ENCODE assay signal across 26 mouse cellular contexts in the genomic region with DNA sequence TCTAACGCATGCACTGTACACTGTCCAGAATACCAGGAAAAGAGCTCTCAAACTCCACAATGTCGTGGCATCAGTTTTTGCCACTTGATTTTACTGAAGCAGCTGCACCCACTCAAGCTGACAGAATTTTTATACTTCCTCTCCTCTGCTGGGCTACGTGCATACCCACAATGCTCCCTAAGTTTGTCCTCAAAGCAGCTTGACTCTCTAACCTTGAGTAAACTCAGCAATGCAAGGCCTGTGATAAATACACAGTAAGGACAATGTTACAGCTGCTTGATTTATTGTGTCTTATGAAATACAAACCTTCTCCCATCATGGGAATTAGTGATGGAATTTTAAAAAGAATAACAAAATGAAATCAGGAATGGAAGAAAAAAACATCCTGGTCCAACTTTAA.
A peak's percentile ranks its signal among the peaks of the same experiment; 100 is the strongest.
DNase-seq lines count a peak whose midpoint lies in the region; ATAC-seq and TF ChIP-seq lines count a peak whose summit lies in the region.
"Had no signal": no experiment of that assay in that cellular context is flagged by ENCODE, and none has a peak within 500 bp of the region (broad histone marks: within the 10 kb centered on the region; RNA-seq: fewer than 3 reads in every experiment).

No protein-coding gene starts in this region.

- no peaks in the 10 kb centered on the region for H3K36me3 ChIP-seq in intestine, embryonic 14.5 days (ENCODE audit: control insufficient read depth, insufficient read depth, low read length)
- no peaks in the 10 kb centered on the region for H3K36me3 ChIP-seq in intestine, postnatal 0 days (ENCODE audit: control insufficient read depth, insufficient read depth)
- no peaks in the 10 kb centered on the region for H3K36me3 ChIP-seq in neural tube, embryonic 15.5 days
- H3K36me3 ChIP-seq: forebrain, embryonic 10.5 days; G1E; hindbrain, embryonic 15.5 days; limb, embryonic 12.5 days; neural tube, embryonic 12.5 days had no signal

- no peaks in the 10 kb centered on the region for H3K27me3 ChIP-seq in intestine, embryonic 14.5 days (replicated peaks; ENCODE audit: control insufficient read depth, insufficient read depth, low read length)
- no peaks in the 10 kb centered on the region for H3K27me3 ChIP-seq in intestine, postnatal 0 days (replicated peaks; ENCODE audit: control insufficient read depth, insufficient read depth, low read length)
- H3K27me3 ChIP-seq in neural tube, embryonic 15.5 days (replicated peaks) = no peaks in the 10 kb centered on the region
- H3K27me3 ChIP-seq: CH12.LX; hindbrain, embryonic 15.5 days; limb, embryonic 12.5 days; neural tube, embryonic 12.5 days; Patski had no signal

- ATAC-seq in intestine, embryonic 14.5 days (replicated peaks; ENCODE audit: low FRiP score, low TSS enrichment, low read depth) = no peak
- no peak for ATAC-seq in intestine, postnatal 0 days
- no peak for ATAC-seq in neural tube, embryonic 15.5 days (ENCODE audit: low FRiP score)
- ATAC-seq: forebrain, embryonic 16.5 days; liver, postnatal 0 days; Patski had no signal

- H3K4me1 ChIP-seq in intestine, embryonic 14.5 days (replicated peaks; ENCODE audit: control insufficient read depth, insufficient read depth, low read length) = no peaks in the 10 kb centered on the region; the same call in 1 of the 2 replicates
- no peaks in the 10 kb centered on the region for H3K4me1 ChIP-seq in intestine, postnatal 0 days (replicated peaks; ENCODE audit: control insufficient read depth, insufficient read depth, low read length)
- no peaks in the 10 kb centered on the region for H3K4me1 ChIP-seq in neural tube, embryonic 15.5 days
- H3K4me1 ChIP-seq: forebrain, embryonic 10.5 days; hindbrain, embryonic 15.5 days; limb, embryonic 12.5 days; neural tube, embryonic 12.5 days had no signal

- H3K9ac ChIP-seq in intestine, embryonic 14.5 days (ENCODE audit: low read length) = no peak overlapping the region
- no peak overlapping the region for H3K9ac ChIP-seq in intestine, postnatal 0 days (ENCODE audit: low read depth, low read length)
- no peak overlapping the region for H3K9ac ChIP-seq in neural tube, embryonic 15.5 days (replicated peaks)
- H3K9ac ChIP-seq: hindbrain, embryonic 15.5 days; limb, embryonic 12.5 days; liver, postnatal 0 days; neural tube, embryonic 12.5 days had no signal

- H3K27ac ChIP-seq in intestine, embryonic 14.5 days (ENCODE audit: low read depth) = no peak overlapping the region
- H3K27ac ChIP-seq in intestine, postnatal 0 days (ENCODE audit: low read depth, low read length) = no peak overlapping the region
- no peak overlapping the region for H3K27ac ChIP-seq in neural tube, embryonic 15.5 days (replicated peaks)
- H3K27ac ChIP-seq: forebrain, embryonic 10.5 days; hindbrain, embryonic 15.5 days; limb, embryonic 12.5 days; neural tube, embryonic 12.5 days had no signal

- 29% methylated on average over 3 of the region's 3 CpGs for WGBS in intestine, embryonic 14.5 days
- 33% methylated on average over 3 of the region's 3 CpGs for WGBS in intestine, postnatal 0 days
- 81% methylated on average over 3 of the region's 3 CpGs for WGBS in neural tube, embryonic 15.5 days

- no peak for TF ChIP-seq CTCF in intestine, postnatal 0 days (IDR thresholded peaks at IDR 0.05; ENCODE audit: low read depth)

- peak; percentile 55 for DNase-seq in intestine, embryonic 14.5 days (ENCODE audit: low spot score)
- peak; percentile 42 for DNase-seq in kidney, postnatal 10 days
- no peak for DNase-seq in kidney, adult 8-10 months
- peak; percentile 9 to 26 for DNase-seq in kidney, postnatal 4 days
- peak; percentile 45 for DNase-seq in lung, postnatal 10 days
- DNase-seq: B cell, adult 2 months; cerebellum, adult 18-20 months; cerebellum, postnatal 14 days; gastrocnemius, postnatal 10 days; heart, adult 11 months; liver, postnatal 0 days; midbrain, embryonic 14.5 days; thymus, adult 18-20 months; thymus, postnatal 36 days had no signal

- no peaks in the 10 kb centered on the region for H3K9me3 ChIP-seq in intestine, embryonic 14.5 days (ENCODE audit: control insufficient read depth, low read length)
- H3K9me3 ChIP-seq in intestine, postnatal 0 days (ENCODE audit: control insufficient read depth) = no peaks in the 10 kb centered on the region
- H3K9me3 ChIP-seq in neural tube, embryonic 15.5 days (replicated peaks) = no peaks in the 10 kb centered on the region
- H3K9me3 ChIP-seq: forebrain, embryonic 10.5 days; G1E; hindbrain, embryonic 15.5 days; limb, embryonic 12.5 days; neural tube, embryonic 12.5 days had no signal

- no peak overlapping the region for H3K4me2 ChIP-seq in intestine, embryonic 14.5 days (ENCODE audit: low read length)
- no peak overlapping the region for H3K4me2 ChIP-seq in intestine, postnatal 0 days (replicated peaks; ENCODE audit: low read depth)
- H3K4me2 ChIP-seq in neural tube, embryonic 15.5 days = no peak overlapping the region
- H3K4me2 ChIP-seq: heart, embryonic 11.5 days; hindbrain, embryonic 15.5 days; limb, embryonic 12.5 days; liver, embryonic 11.5 days; neural tube, embryonic 12.5 days had no signal

- H3K4me3 ChIP-seq in intestine, embryonic 14.5 days (ENCODE audit: low read depth, low read length) = no peak overlapping the region
- H3K4me3 ChIP-seq in intestine, postnatal 0 days (ENCODE audit: low read depth, low read length) = no peak overlapping the region
- H3K4me3 ChIP-seq in neural tube, embryonic 15.5 days (replicated peaks) = no peak overlapping the region
- H3K4me3 ChIP-seq: forebrain, embryonic 10.5 days; hindbrain, embryonic 15.5 days; limb, embryonic 12.5 days; neural tube, embryonic 12.5 days had no signal

Comparison
In these comparisons a context has a peak if more than half of its experiments do, and no peak if none do; other contexts are left out.
1. DNase-seq: peak in intestine, embryonic 14.5 days (single experiment), kidney, postnatal 10 days (single experiment), kidney, postnatal 4 days (2 of 2) and lung, postnatal 10 days (single experiment); none in kidney, adult 8-10 months (0 of 2).